In the genomic region with DNA sequence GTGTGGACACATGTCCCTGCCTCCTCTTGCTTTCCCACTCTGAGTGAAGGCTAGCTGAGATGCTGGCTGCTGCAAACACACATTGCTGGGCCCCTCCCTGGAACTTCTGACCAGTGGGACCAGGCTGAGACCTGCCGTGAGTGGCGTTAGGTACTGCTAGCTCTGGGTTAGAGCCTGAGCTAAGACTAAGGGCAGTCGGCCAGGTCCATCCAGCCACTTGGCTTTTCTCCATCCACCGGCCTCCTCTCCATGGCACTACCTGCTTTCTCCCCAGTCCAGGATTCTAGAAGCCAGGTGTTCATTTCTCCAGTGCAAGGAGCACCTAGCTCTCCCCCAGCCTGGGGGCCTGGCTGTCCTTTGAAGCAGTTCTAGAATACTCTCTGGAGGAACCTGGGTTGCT, we compare ENCODE assay signal across 11 mouse cellular contexts. TPM values are rescaled to one million over a fixed set of nuclear protein-coding genes. Genes with fewer than 3 reads are reported as not detected.
DNase-seq lines count a peak whose midpoint lies in the region; ATAC-seq and TF ChIP-seq lines count a peak whose summit lies in the region.
"Had no signal": no experiment of that assay in that cellular context is flagged by ENCODE, and none has a peak within 500 bp of the region (broad histone marks: within the 10 kb centered on the region; RNA-seq: fewer than 3 reads in every experiment).

No protein-coding gene starts in this region.

- H3K36me3 ChIP-seq in heart, embryonic 12.5 days = no peaks in the 10 kb centered on the region
- H3K36me3 ChIP-seq in testis, adult 2 months (ENCODE audit: control insufficient read depth, insufficient read depth, low read length) = no peaks in the 10 kb centered on the region
- H3K36me3 ChIP-seq in midbrain, postnatal 0 days (ENCODE audit: insufficient read depth, low read length) = no peaks in the 10 kb centered on the region

- H3K4me3 ChIP-seq in heart, embryonic 12.5 days = no peak overlapping the region
- H3K4me3 ChIP-seq in testis, adult 2 months (ENCODE audit: control insufficient read depth, low read depth, low read length) = no peak overlapping the region
- H3K4me3 ChIP-seq in midbrain, postnatal 0 days (ENCODE audit: low read depth, low read length) = no peak overlapping the region

- no peak for TF ChIP-seq POLR2A in testis, adult 2 months (IDR thresholded peaks at IDR 0.05; ENCODE audit: control insufficient read depth, low read depth, low read length)

- H3K27me3 ChIP-seq in heart, embryonic 12.5 days (replicated peaks) = no peaks in the 10 kb centered on the region; the same call in 1 of the 2 replicates
- no peaks in the 10 kb centered on the region for H3K27me3 ChIP-seq in testis, adult 2 months (ENCODE audit: control insufficient read depth, insufficient read depth, low read length)
- H3K27me3 ChIP-seq in midbrain, postnatal 0 days (ENCODE audit: insufficient read depth, low read length) = peaks cover 7% of the 10 kb centered on the region; the same call in 1 of the 2 replicates

- ATAC-seq in heart, embryonic 12.5 days (ENCODE audit: insufficient number of reproducible peaks, low FRiP score) = no peak
- ATAC-seq in midbrain, postnatal 0 days (ENCODE audit: low FRiP score) = no peak
- ATAC-seq: CD4-positive, CD25-positive, alpha-beta regulatory T cell, adult 4 months; hindbrain, postnatal 0 days had no signal

- H3K9ac ChIP-seq in heart, embryonic 12.5 days = no peak overlapping the region
- H3K9ac ChIP-seq in midbrain, postnatal 0 days (replicated peaks; ENCODE audit: low read length, poor library complexity, severe bottlenecking) = no peak overlapping the region

- peak; percentile 93 for DNase-seq in heart, adult 11 months
- no peak for DNase-seq in testis, postnatal 10 days (ENCODE audit: low spot score)
- peak; percentile 71 for DNase-seq in kidney, adult 9 months
- DNase-seq in urinary bladder, postnatal 10 days (ENCODE audit: low spot score) = no peak
- DNase-seq in B cell, adult 2 months = no peak
- no peak for DNase-seq in midbrain, postnatal 0 days (ENCODE audit: low spot score)
- DNase-seq: gastrocnemius, postnatal 10 days had no signal

- H3K9me3 ChIP-seq in heart, embryonic 12.5 days (replicated peaks) = no peaks in the 10 kb centered on the region
- no peaks in the 10 kb centered on the region for H3K9me3 ChIP-seq in midbrain, postnatal 0 days (ENCODE audit: low read length)

- 70% methylated on average over 4 of the region's 4 CpGs for WGBS in heart, embryonic 12.5 days
- 79% methylated on average over 4 of the region's 4 CpGs for WGBS in midbrain, postnatal 0 days

- H3K4me2 ChIP-seq in heart, embryonic 12.5 days = no peak overlapping the region
- H3K4me2 ChIP-seq in midbrain, postnatal 0 days (ENCODE audit: low read depth, low read length, poor library complexity, severe bottlenecking) = no peak overlapping the region

- H3K4me1 ChIP-seq in heart, embryonic 12.5 days (replicated peaks) = peaks cover 19% of the 10 kb centered on the region
- peaks cover 11% of the 10 kb centered on the region for H3K4me1 ChIP-seq in testis, adult 2 months (ENCODE audit: control insufficient read depth, insufficient read depth, low read length)
- peaks cover 7% of the 10 kb centered on the region; the same call in 1 of the 2 replicates for H3K4me1 ChIP-seq in midbrain, postnatal 0 days (ENCODE audit: insufficient read depth, low read length)

- no peak overlapping the region for H3K27ac ChIP-seq in heart, embryonic 12.5 days (ENCODE audit: poor library complexity, severe bottlenecking)
- H3K27ac ChIP-seq in testis, adult 2 months (ENCODE audit: control insufficient read depth, insufficient read depth, low read depth, low read length) = peak overlapping the region; percentile 5; the same call in 1 of the 2 replicates
- no peak overlapping the region for H3K27ac ChIP-seq in midbrain, postnatal 0 days (ENCODE audit: low read depth, low read length)
- H3K27ac ChIP-seq: hindbrain, postnatal 0 days had no signal

- no peak for TF ChIP-seq CTCF in testis, adult 2 months (IDR thresholded peaks at IDR 0.05; ENCODE audit: control insufficient read depth, insufficient read depth, insufficient replicate concordance, low read depth, low read length)
- no peak for TF ChIP-seq CTCF in midbrain, postnatal 0 days (IDR thresholded peaks at IDR 0.05)

RNA-seq across cellular contexts. Expression of a gene that starts 1.1 kb away (rescaled TPM):
- 14.3 and 15.0 TPM in 2 replicates for polyA plus RNA-seq in heart, embryonic 12.5 days (2016; fragmentation: Nextera tagmentation; extraction: Ambion mirVana)
- polyA plus RNA-seq in testis, adult 2 months (2012; rRNA removed) = 9.3 and 21.3 TPM in 2 replicates
- total RNA-seq in midbrain, postnatal 0 days (2014; rRNA removed) = 2.7 and 4.0 TPM in 2 replicates
- 6.9 and 7.5 TPM in 2 replicates for polyA plus RNA-seq in midbrain, postnatal 0 days (2015; fragmentation: Nextera tagmentation; extraction: Ambion mirVana)

RNA-seq across cellular contexts. Expression of a gene that starts 45.9 kb away (rescaled TPM):
- polyA plus RNA-seq in heart, embryonic 12.5 days (2016; fragmentation: Nextera tagmentation; extraction: Ambion mirVana) = 655 and 695 TPM in 2 replicates
- polyA plus RNA-seq in testis, adult 2 months (2012; rRNA removed) = 79.0 and 90.5 TPM in 2 replicates
- 515 and 540 TPM in 2 replicates for total RNA-seq in midbrain, postnatal 0 days (2014; rRNA removed)
- 1,809 and 1,897 TPM in 2 replicates for polyA plus RNA-seq in midbrain, postnatal 0 days (2015; fragmentation: Nextera tagmentation; extraction: Ambion mirVana)

RNA-seq across cellular contexts. Expression of a gene that starts 46.1 kb away (rescaled TPM):
- polyA plus RNA-seq in heart, embryonic 12.5 days (2016; fragmentation: Nextera tagmentation; extraction: Ambion mirVana) = 11.8 and 14.1 TPM in 2 replicates
- 5.6 and 8.4 TPM in 2 replicates for polyA plus RNA-seq in testis, adult 2 months (2012; rRNA removed)
- total RNA-seq in midbrain, postnatal 0 days (2014; rRNA removed) = 0.77 and 1.9 TPM in 2 replicates
- polyA plus RNA-seq in midbrain, postnatal 0 days (2015; fragmentation: Nextera tagmentation; extraction: Ambion mirVana) = 11.4 and 15.7 TPM in 2 replicates

Comparison
In these comparisons a context has a peak if more than half of its experiments do, and no peak if none do; other contexts are left out.
1. DNase-seq: peak in heart, adult 11 months (single experiment) and kidney, adult 9 months (single experiment); none in testis, postnatal 10 days (single experiment), urinary bladder, postnatal 10 days (single experiment), B cell, adult 2 months (0 of 2) and midbrain, postnatal 0 days (single experiment).